Mouse (Mus musculus): ENCODE data around the gene Defb18. TPM values are rescaled to one million over a fixed set of nuclear protein-coding genes. Genes with fewer than 3 reads are reported as not detected.

The Defb18 gene
- total RNA-seq (2023), result not detected

DNA sequence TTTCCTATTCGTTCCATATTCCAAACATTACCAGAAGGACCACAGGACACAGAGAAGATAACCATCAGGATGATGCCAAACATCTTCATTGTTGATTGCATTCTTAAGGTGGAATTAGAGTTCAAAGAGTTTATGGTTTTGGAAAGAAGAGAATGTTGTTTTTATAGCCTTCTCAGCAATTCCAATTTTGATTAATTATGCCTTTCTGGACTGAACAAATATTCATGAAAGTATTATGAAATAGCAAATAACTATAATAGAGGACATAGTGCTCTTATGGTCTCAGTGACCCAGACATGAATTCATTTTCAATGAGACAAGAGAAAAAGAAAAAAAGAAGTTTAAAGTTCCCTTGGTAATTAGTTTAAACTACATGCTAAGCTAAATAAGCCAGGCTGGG lies at the start of gene Defb18:
Defb18 (minus strand) TSS at position 101 of the 400 bp plus-strand sequence.

DNA sequence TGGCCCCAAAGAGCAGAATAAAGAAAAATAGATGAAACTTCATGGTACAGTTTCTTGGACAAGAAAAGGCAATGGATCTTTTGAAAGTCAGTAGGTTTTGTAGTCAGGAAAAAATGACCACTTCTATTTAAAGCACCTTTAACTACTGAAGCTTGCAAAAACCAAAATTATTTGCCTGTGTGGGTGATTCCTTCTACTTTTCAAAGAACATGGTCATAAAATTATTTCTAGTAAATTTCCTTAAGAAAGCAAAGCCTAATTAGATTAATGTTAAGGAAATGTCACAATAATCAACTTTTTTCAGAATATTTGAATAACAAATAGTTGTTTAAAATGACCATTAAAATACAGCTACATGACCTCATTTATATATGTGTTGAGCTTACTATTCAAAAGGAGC lies 27.8 kb upstream of the Defb18 start, which contains the start of gene Defb41:
Defb41 (minus strand) TSS at position 101 of the 400 bp plus-strand sequence.

Other genes starting within 250 kb of the Defb18 start
- gene Crisp4, start 91.5 kb downstream of the Defb18 start, total RNA-seq (2023), result not detected
- not detected for gene Defb41, start 27.7 kb upstream of the Defb18 start, total RNA-seq (2023)